Mouse (Mus musculus) intestine, postnatal 0 days (tissue): ENCODE results near the gene Tsen34. TPM values are rescaled to one million over a fixed set of nuclear protein-coding genes. Genes with fewer than 3 reads are reported as not detected.
"Not testable (repeated sequence)": the region's sequence is repeated elsewhere in the genome, so short reads cannot be mapped to it uniquely, and the experiment has no call there.

Source experiments
- ATAC-seq: fragments of 200-750 bp; cut with Nextera tagmentation; 2 replicates; pipeline ENCODE4 v1.8.0; 2017; ENCODE audit warnings: mild to moderate bottlenecking, moderate TSS enrichment, moderate library complexity
- H3K27ac ChIP-seq: fragments of 300-500 bp; sonication (generic); 2 replicates; pipeline ENCODE4 v1.5.1; 2014; ENCODE audit warnings: mild to moderate bottlenecking, low read depth, low read length, moderate library complexity
- H3K27me3 ChIP-seq: fragments of 300-500 bp; sonication (generic); replicated peaks from 2 replicates; pipeline ENCODE4 v1.6.1; 2014; ENCODE audit warnings: low read length, mixed read lengths; ENCODE audit not compliant: control insufficient read depth, insufficient read depth
- H3K36me3 ChIP-seq: fragments of 300-500 bp; sonication (generic); 2 replicates; pipeline ENCODE4 v1.6.1; 2014; ENCODE audit warnings: mild to moderate bottlenecking, moderate library complexity; ENCODE audit not compliant: control insufficient read depth, insufficient read depth
- H3K4me1 ChIP-seq: fragments of 300-500 bp; sonication (generic); replicated peaks from 2 replicates; pipeline ENCODE4 v1.6.1; 2014; ENCODE audit warnings: antibody characterized with exemption, low read length, mixed read lengths; ENCODE audit not compliant: control insufficient read depth, insufficient read depth
- H3K4me2 ChIP-seq: fragments of 300-500 bp; sonication (generic); replicated peaks from 2 replicates; pipeline ENCODE4 v1.6.1; 2014; ENCODE audit warnings: low read depth, mild to moderate bottlenecking, moderate library complexity
- H3K4me3 ChIP-seq: fragments of 300-500 bp; sonication (generic); 2 replicates; pipeline ENCODE4 v1.5.1; 2014; ENCODE audit warnings: low read depth, low read length
- H3K9ac ChIP-seq: fragments of 300-500 bp; sonication (generic); 2 replicates; pipeline ENCODE4 v1.6.1; 2014; ENCODE audit warnings: mild to moderate bottlenecking, low read depth, low read length
- H3K9me3 ChIP-seq: fragments of 300-500 bp; sonication (generic); 2 replicates; pipeline ENCODE4 v1.6.1; 2016; ENCODE audit warnings: mixed run types; ENCODE audit not compliant: control insufficient read depth
- CTCF ChIP-seq: sonication (generic); IDR thresholded peaks from 2 replicates; pipeline ENCODE4 v1.5.1; 2016; ENCODE audit warnings: low read depth, mild to moderate bottlenecking, control low read depth, antibody characterized with exemption, moderate library complexity
- WGBS: fragments of 180-500 bp; shearing (Covaris S2); extraction: QIAGEN DNeasy Blood & Tissue Kit; methylation state at CpG from one replicate; pipeline ENCODE4 v1.1.7; 2014; 5-methylcytosine and 5-hydroxymethylcytosine counted together
- polyA plus RNA-seq: library from polyadenylated mRNA; unstranded; fragments of >200 nt; fragmentation: Nextera tagmentation; extraction: Ambion mirVana; gene quantifications from 2 replicates; pipeline ENCODE4 v1.2.1, GENCODE M21; 2015

Gene Tsen34
- polyA plus RNA-seq, 1 experiment from 2014 or later, result 129 TPM

DNA sequence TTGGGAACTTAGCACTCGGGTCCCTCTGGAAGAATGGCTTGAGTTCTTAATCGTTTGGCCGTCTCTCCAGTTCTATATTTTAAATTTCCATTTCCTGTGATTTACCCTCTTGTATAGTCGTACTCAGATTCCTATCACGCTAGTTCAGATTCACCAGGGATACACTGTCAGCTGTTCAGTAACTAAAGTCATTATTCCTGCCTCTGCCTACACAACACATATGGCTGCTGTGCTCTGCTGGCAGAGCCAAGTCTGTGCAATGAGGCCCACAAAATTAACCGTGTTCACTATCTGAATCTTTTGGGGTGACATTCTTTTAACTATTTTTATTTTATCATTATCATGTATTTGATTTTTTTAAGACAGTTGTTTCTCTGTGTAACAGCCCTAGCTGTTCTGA is 5.8 kb downstream of the Tsen34 start:
- H3K4me2 ChIP-seq, result no peak overlapping the region
- H3K27ac ChIP-seq, result no peak overlapping the region
- H3K9ac ChIP-seq, result no peak overlapping the region
- H3K27me3 ChIP-seq, result no peaks in the 10 kb centered on the region
- WGBS, result 93% methylated on average over 6 of the region's 6 CpGs
- no peaks in the 10 kb centered on the region for H3K4me1 ChIP-seq
- no peak overlapping the region for H3K4me3 ChIP-seq
- no peak for TF ChIP-seq CTCF
- H3K9me3 ChIP-seq, result no peaks in the 10 kb centered on the region
- no peak for ATAC-seq
- H3K36me3 ChIP-seq, result peaks cover 33% of the 10 kb centered on the region

DNA sequence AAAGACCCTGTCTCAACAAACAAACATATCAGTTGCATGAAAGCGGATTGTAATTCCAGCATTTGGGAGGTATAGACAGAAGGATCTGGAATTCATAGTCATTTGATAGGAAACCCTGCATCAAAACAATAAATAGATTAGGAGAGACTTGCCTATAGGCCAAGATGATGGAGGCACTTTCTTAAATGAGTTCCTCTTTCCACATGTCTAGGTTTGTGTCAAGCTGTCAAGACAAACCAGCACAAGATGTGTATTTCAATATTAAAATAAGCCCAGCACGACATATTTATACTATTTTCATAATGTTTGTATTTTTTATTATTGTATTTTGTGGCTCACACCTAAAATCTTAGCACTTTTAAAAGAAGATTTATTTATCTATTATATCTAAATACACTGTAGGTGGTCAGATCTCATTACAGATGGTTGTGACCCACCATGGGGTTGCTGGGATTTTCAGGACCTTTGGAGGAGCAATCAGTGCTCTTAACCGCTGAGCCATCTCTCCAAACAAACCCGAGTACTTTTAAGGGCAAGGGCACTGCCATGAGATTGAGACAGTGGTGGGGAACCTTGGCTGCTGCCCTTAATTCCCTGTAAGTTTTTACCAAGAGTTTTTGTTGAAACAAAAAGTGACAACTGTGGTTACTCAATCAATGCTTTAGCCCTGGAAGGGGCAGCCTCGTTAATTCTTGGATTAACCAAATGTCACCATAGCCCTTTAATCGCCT is 10.7 kb downstream of the Tsen34 start:
- Histone ChIP-seq H3K4me2 (peak overlapping the region; percentile 71), H3K9me3 (no peaks in the 10 kb centered on the region), H3K4me1 (peaks cover 5% of the 10 kb centered on the region; the same call in 1 of the 2 replicates), H3K27ac (peak overlapping the region; percentile 92), H3K27me3 (no peaks in the 10 kb centered on the region), H3K36me3 (peaks cover 25% of the 10 kb centered on the region), H3K4me3 (peak overlapping the region; percentile 73), H3K9ac (peak overlapping the region; percentile 74)
- no peak for TF ChIP-seq CTCF
- ATAC-seq, result peak; percentile 29; the same call in 1 of the 2 replicates
- 21% methylated on average over 6 of the region's 6 CpGs for WGBS

DNA sequence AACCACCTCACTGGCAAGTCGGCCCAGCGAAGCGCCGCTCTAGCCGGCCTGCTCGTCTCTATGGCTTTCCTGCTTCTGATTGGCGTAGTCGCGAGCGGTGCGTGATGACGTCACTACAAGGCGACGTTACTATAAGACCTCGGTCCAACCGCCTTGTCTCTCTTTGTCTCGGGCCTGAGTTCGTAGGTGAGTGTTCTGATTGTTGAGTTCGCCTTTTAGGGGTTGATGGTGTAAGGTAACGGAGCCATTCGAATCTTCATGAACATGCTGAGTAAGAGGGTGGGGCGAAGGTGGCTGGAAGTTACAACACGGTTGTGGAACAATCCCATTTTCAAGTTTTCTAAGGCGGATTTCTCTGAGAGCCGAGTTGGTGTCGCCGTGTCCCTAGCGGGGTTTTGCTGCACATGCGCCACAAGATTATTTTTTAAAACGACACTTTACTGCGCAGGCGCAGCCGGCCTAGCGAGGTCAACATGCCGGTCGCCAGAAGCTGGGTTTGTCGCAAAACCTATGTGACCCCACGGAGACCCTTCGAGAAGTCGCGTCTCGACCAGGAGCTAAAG is 11.3 kb downstream of the Tsen34 start, which contains the start of gene Rps9:
TSS of gene Rps9 (plus strand) at position 115 of the 563 bp plus-strand sequence.
- peaks cover 5% of the 10 kb centered on the region; the same call in 1 of the 2 replicates for H3K4me1 ChIP-seq
- ATAC-seq, result peak; percentile 96
- H3K27ac ChIP-seq, result peak within 1 kb of the TSS; percentile 92
- peak within 1 kb of the TSS; percentile 71 for H3K4me2 ChIP-seq
- peak within 1 kb of the TSS; percentile 74 for H3K9ac ChIP-seq
- TF ChIP-seq CTCF, result peak; percentile 47
- H3K27me3 ChIP-seq, result no peaks in the 10 kb centered on the region
- no peaks in the 10 kb centered on the region for H3K9me3 ChIP-seq
- H3K4me3 ChIP-seq, result peak within 1 kb of the TSS; percentile 73
- 1% methylated on average over 42 of the region's 42 CpGs for WGBS
- peaks cover 25% of the 10 kb centered on the region for H3K36me3 ChIP-seq

DNA sequence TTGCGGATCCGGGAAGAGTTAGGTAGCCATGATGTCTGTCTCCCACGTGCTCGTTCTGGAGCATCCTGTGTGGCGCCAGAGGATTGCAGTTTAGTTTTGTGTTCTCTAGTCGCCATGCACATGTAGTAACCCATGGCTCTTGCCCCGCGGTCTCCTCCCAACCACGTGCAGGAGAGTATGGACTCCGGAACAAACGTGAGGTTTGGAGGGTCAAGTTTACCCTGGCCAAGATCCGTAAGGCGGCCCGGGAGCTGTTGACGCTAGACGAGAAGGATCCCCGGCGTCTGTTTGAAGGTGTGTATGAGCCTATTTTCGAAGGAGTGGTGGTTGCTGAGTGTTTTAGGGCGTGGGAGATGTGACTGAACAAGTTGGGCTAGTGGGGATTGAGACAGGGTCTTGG is 11.8 kb downstream of the Tsen34 start:
- peak; percentile 41 for ATAC-seq
- Histone ChIP-seq H3K27ac (peak overlapping the region; percentile 92), H3K36me3 (peaks cover 20% of the 10 kb centered on the region), H3K4me1 (peaks cover 5% of the 10 kb centered on the region; the same call in 1 of the 2 replicates), H3K4me3 (peak overlapping the region; percentile 73), H3K4me2 (peak overlapping the region; percentile 71), H3K9ac (peak overlapping the region; percentile 74), H3K9me3 (no peaks in the 10 kb centered on the region), H3K27me3 (no peaks in the 10 kb centered on the region)
- WGBS, result under 1% methylated on average over 20 of the region's 20 CpGs
- no peak for TF ChIP-seq CTCF

DNA sequence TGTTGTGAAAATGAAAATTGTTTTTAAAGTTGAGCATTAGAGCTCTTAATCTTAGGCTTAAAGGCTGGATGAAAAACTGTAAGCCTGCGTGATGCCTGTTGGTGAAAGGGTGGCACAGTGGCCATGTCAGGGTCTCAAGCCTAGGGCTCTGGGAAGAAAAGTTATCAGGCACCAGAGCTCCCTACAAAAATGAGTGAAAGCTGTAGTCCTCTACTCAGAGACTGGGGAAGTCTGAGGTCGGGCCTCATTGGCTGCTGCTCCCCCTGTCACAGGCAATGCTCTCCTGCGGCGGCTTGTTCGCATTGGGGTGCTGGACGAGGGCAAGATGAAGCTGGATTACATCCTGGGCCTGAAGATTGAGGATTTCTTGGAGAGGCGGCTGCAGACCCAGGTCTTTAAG is 12.8 kb downstream of the Tsen34 start:
- H3K27ac ChIP-seq, ATAC-seq, H3K9me3 ChIP-seq, H3K27me3 ChIP-seq, H3K4me1 ChIP-seq: not testable (repeated sequence)
- Histone ChIP-seq H3K9ac (peak overlapping the region; percentile 74; the same call in 1 of the 2 replicates), H3K36me3 (peaks cover 15% of the 10 kb centered on the region), H3K4me3 (peak overlapping the region; percentile 73), H3K4me2 (peak overlapping the region; percentile 71)
- WGBS, result 5% methylated on average over 6 of the region's 7 CpGs

DNA sequence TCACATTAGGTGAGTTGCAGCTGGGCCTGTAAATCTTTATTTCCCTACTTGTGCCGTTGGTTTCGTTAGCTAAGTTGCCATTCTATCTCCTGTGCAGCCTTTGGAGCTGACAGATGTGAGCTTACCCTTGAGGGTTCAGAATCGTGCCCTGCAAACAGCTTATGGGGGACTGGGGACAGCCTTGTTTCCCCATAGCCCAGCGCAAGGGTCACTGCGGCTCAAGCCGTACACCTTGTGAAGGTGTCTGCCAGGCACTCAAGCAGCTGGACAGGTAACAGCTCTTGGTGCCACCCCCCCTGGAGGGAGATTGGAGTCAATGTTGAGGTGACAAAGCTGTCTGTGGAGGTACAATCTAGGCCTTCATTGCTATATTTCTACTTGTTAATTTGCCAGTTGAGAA is 13.2 kb downstream of the Tsen34 start:
- Histone ChIP-seq H3K9me3 (no peaks in the 10 kb centered on the region), H3K4me2 (peak overlapping the region; percentile 71), H3K27ac (peak overlapping the region; percentile 35; the same call in 1 of the 2 replicates), H3K9ac (peak overlapping the region; percentile 26; the same call in 1 of the 2 replicates), H3K4me1 (peaks cover 5% of the 10 kb centered on the region; the same call in 1 of the 2 replicates), H3K4me3 (no peak overlapping the region; the same call in 1 of the 2 replicates), H3K36me3 (peaks cover 12% of the 10 kb centered on the region), H3K27me3 (no peaks in the 10 kb centered on the region)
- WGBS, result 14% methylated on average over 6 of the region's 6 CpGs
- TF ChIP-seq CTCF, result no peak
- no peak for ATAC-seq
